Mouse (Mus musculus) cerebellum, adult 11-12 months (tissue): ENCODE results near the gene Rhoh.

Experiments
- DNase-seq: peaks from one replicate; pipeline ENCODE4 v3.0.0; 2022

Rhoh gene

GRCm38 (mm10) chr5:65861154-65861944, at the start of gene Rhoh:
TSS of gene Rhoh (plus strand) at chr5:65861213.
- DNase-seq = no peak

GRCm38 (mm10) chr5:65823601-65824133, 37.3 kb upstream of the Rhoh start:
- DNase-seq = no peak

GRCm38 (mm10) chr5:65826476-65826875, 34.5 kb upstream of the Rhoh start:
- no peak for DNase-seq

GRCm38 (mm10) chr5:65827102-65827501, 33.9 kb upstream of the Rhoh start:
- DNase-seq = no peak

GRCm38 (mm10) chr5:65828261-65828660, 32.8 kb upstream of the Rhoh start:
- DNase-seq = no peak

- no peak for DNase-seq
Observed at GRCm38 (mm10) chr5:65829059-65829458, 32.0 kb upstream of the Rhoh start.

GRCm38 (mm10) chr5:65831917-65832618, 28.9 kb upstream of the Rhoh start:
- no peak for DNase-seq

GRCm38 (mm10) chr5:65833092-65833491, 27.9 kb upstream of the Rhoh start:
- DNase-seq = no peak

- no peak for DNase-seq
Observed at GRCm38 (mm10) chr5:65833766-65834498, 27.1 kb upstream of the Rhoh start.

- DNase-seq = no peak
Observed at GRCm38 (mm10) chr5:65838053-65838452, 23.0 kb upstream of the Rhoh start.

GRCm38 (mm10) chr5:65842947-65843346, 18.1 kb upstream of the Rhoh start:
- no peak for DNase-seq

- no peak for DNase-seq
Observed at GRCm38 (mm10) chr5:65846534-65846933, 14.5 kb upstream of the Rhoh start.

- DNase-seq = no peak
Observed at GRCm38 (mm10) chr5:65846958-65847357, 14.1 kb upstream of the Rhoh start.

- no peak for DNase-seq
Observed at GRCm38 (mm10) chr5:65847656-65848055, 13.4 kb upstream of the Rhoh start.

GRCm38 (mm10) chr5:65850765-65851164, 10.2 kb upstream of the Rhoh start:
- no peak for DNase-seq

- DNase-seq = no peak
Observed at GRCm38 (mm10) chr5:65854786-65855191, 6.2 kb upstream of the Rhoh start.

GRCm38 (mm10) chr5:65855571-65855970, 5.4 kb upstream of the Rhoh start:
- DNase-seq = no peak

GRCm38 (mm10) chr5:65856591-65857411, 4.2 kb upstream of the Rhoh start:
- no peak for DNase-seq

- DNase-seq = no peak
Observed at GRCm38 (mm10) chr5:65857935-65858334, 3.1 kb upstream of the Rhoh start.

GRCm38 (mm10) chr5:65858355-65858754, 2.7 kb upstream of the Rhoh start:
- no peak for DNase-seq

- no peak for DNase-seq
Observed at GRCm38 (mm10) chr5:65858898-65859297, 2.1 kb upstream of the Rhoh start.

- no peak for DNase-seq
Observed at GRCm38 (mm10) chr5:65859396-65859795, 1.6 kb upstream of the Rhoh start.
